Mouse (Mus musculus) embryonic facial prominence, embryonic 10.5 days (tissue): ENCODE results near the gene Sipa1l3. TPM values are rescaled to one million over a fixed set of nuclear protein-coding genes. Genes with fewer than 3 reads are reported as not detected.

Experiments used
- DNase-seq: peaks from one replicate; pipeline ENCODE4 v3.0.0-alpha.2; 2017; ENCODE audit warnings: low spot score
- H3K27ac ChIP-seq: fragments of 300-500 bp; sonication (generic); replicated peaks from 2 replicates; pipeline ENCODE4 v1.5.1; 2016; ENCODE audit warnings: mild to moderate bottlenecking
- H3K27me3 ChIP-seq: fragments of 300-500 bp; sonication (generic); replicated peaks from 2 replicates; pipeline ENCODE4 v1.6.1; 2016; ENCODE audit warnings: low read depth, mild to moderate bottlenecking; ENCODE audit not compliant: poor library complexity, severe bottlenecking
- H3K36me3 ChIP-seq: fragments of 300-500 bp; sonication (generic); replicated peaks from 2 replicates; pipeline ENCODE4 v1.6.1; 2016; ENCODE audit warnings: mild to moderate bottlenecking, moderate library complexity
- H3K4me1 ChIP-seq: fragments of 300-500 bp; sonication (generic); 2 replicates; pipeline ENCODE4 v1.6.1; 2016
- H3K4me3 ChIP-seq: fragments of 300-500 bp; sonication (generic); 2 replicates; pipeline ENCODE4 v1.5.1; 2016; ENCODE audit warnings: mild to moderate bottlenecking, moderate library complexity
- H3K9me3 ChIP-seq: fragments of 300-500 bp; sonication (generic); 2 replicates; pipeline ENCODE4 v1.6.1; 2016; ENCODE audit warnings: mild to moderate bottlenecking
- WGBS: fragments of 180-500 bp; shearing (Covaris S2); methylation state at CpG from one replicate; pipeline ENCODE4 v1.1.7; 2016; 5-methylcytosine and 5-hydroxymethylcytosine counted together
- polyA plus RNA-seq: library from polyadenylated mRNA; unstranded; fragments of >200 nt; fragmentation: Nextera tagmentation; extraction: Ambion mirVana; gene quantifications from 2 replicates; pipeline ENCODE4 v1.2.1, GENCODE M21; 2016

Sipa1l3 gene
- polyA plus RNA-seq, 1 experiment from 2014 or later: 9.2 TPM

GRCm38 (mm10) chr7:29489851-29490250 lies 28.6 kb downstream of the Sipa1l3 start:
- H3K36me3 ChIP-seq: peaks cover 8% of the 10 kb centered on the region; the same call in 1 of the 2 replicates
- DNase-seq: peak; percentile 48
- peak overlapping the region; percentile 37; the same call in 1 of the 2 replicates for H3K27ac ChIP-seq
- WGBS: 25% methylated on average over 7 of the region's 7 CpGs
- peaks cover 23% of the 10 kb centered on the region for H3K27me3 ChIP-seq
- peaks cover 43% of the 10 kb centered on the region for H3K4me1 ChIP-seq
- H3K9me3 ChIP-seq: no peaks in the 10 kb centered on the region
- H3K4me3 ChIP-seq: no peak overlapping the region

- Histone ChIP-seq H3K27ac (peak overlapping the region; percentile 37; the same call in 1 of the 2 replicates), H3K9me3 (no peaks in the 10 kb centered on the region), H3K4me3 (no peak overlapping the region), H3K27me3 (peaks cover 23% of the 10 kb centered on the region), H3K36me3 (peaks cover 3% of the 10 kb centered on the region; the same call in 1 of the 2 replicates), H3K4me1 (peaks cover 46% of the 10 kb centered on the region)
- WGBS: 19% methylated on average over 3 of the region's 3 CpGs
- DNase-seq: no peak
Observed at GRCm38 (mm10) chr7:29489364-29489763, 29.1 kb downstream of the Sipa1l3 start.

GRCm38 (mm10) chr7:29486753-29487152 lies 31.7 kb downstream of the Sipa1l3 start:
- no peak overlapping the region for H3K27ac ChIP-seq
- H3K4me3 ChIP-seq: no peak overlapping the region
- no peak for DNase-seq
- H3K4me1 ChIP-seq: peaks cover 62% of the 10 kb centered on the region
- no peaks in the 10 kb centered on the region for H3K9me3 ChIP-seq
- WGBS: 74% methylated on average over 3 of the region's 3 CpGs
- H3K27me3 ChIP-seq: peaks cover 12% of the 10 kb centered on the region
- H3K36me3 ChIP-seq: no peaks in the 10 kb centered on the region

GRCm38 (mm10) chr7:29485721-29486120 lies 32.7 kb downstream of the Sipa1l3 start:
- DNase-seq: no peak
- H3K4me3 ChIP-seq: no peak overlapping the region
- H3K27ac ChIP-seq: no peak overlapping the region
- H3K4me1 ChIP-seq: peaks cover 67% of the 10 kb centered on the region
- H3K9me3 ChIP-seq: no peaks in the 10 kb centered on the region
- no peaks in the 10 kb centered on the region for H3K36me3 ChIP-seq
- WGBS: 65% methylated on average over 2 of the region's 2 CpGs
- H3K27me3 ChIP-seq: peaks cover 12% of the 10 kb centered on the region

GRCm38 (mm10) chr7:29483556-29483955 lies 34.9 kb downstream of the Sipa1l3 start:
- 75% methylated on average over 4 of the region's 4 CpGs for WGBS
- Histone ChIP-seq H3K4me1 (peaks cover 52% of the 10 kb centered on the region), H3K9me3 (no peaks in the 10 kb centered on the region), H3K27me3 (peaks cover 8% of the 10 kb centered on the region), H3K4me3 (no peak overlapping the region), H3K27ac (peak overlapping the region; percentile 62; the same call in 1 of the 2 replicates), H3K36me3 (no peaks in the 10 kb centered on the region)
- DNase-seq: no peak

- Histone ChIP-seq H3K9me3 (no peaks in the 10 kb centered on the region), H3K4me3 (peak overlapping the region; percentile 12; the same call in 1 of the 2 replicates), H3K4me1 (peaks cover 45% of the 10 kb centered on the region), H3K27me3 (no peaks in the 10 kb centered on the region), H3K27ac (peak overlapping the region; percentile 65), H3K36me3 (no peaks in the 10 kb centered on the region)
- 49% methylated on average over 15 of the region's 15 CpGs for WGBS
- DNase-seq: peak; percentile 63
Observed at GRCm38 (mm10) chr7:29481345-29482155, 36.9 kb downstream of the Sipa1l3 start.

- DNase-seq: no peak
- H3K27me3 ChIP-seq: no peaks in the 10 kb centered on the region
- H3K9me3 ChIP-seq: no peaks in the 10 kb centered on the region
- no peaks in the 10 kb centered on the region for H3K36me3 ChIP-seq
- H3K4me3 ChIP-seq: peak overlapping the region; percentile 12; the same call in 1 of the 2 replicates
- H3K27ac ChIP-seq: peak overlapping the region; percentile 65
- peaks cover 43% of the 10 kb centered on the region for H3K4me1 ChIP-seq
- 92% methylated on average over 16 of the region's 16 CpGs for WGBS
Observed at GRCm38 (mm10) chr7:29480590-29481344, 37.7 kb downstream of the Sipa1l3 start.

- Histone ChIP-seq H3K9me3 (no peaks in the 10 kb centered on the region), H3K4me3 (no peak overlapping the region), H3K27ac (0 out of 2 replicates have a peak overlapping the region, but pooled peaks have one; percentile 65), H3K27me3 (no peaks in the 10 kb centered on the region), H3K36me3 (no peaks in the 10 kb centered on the region), H3K4me1 (peaks cover 39% of the 10 kb centered on the region)
- WGBS: 83% methylated on average over 4 of the region's 4 CpGs
- no peak for DNase-seq
Observed at GRCm38 (mm10) chr7:29480183-29480582, 38.3 kb downstream of the Sipa1l3 start.

GRCm38 (mm10) chr7:29475005-29475404 lies 43.4 kb downstream of the Sipa1l3 start:
- Histone ChIP-seq H3K4me1 (peaks cover 14% of the 10 kb centered on the region), H3K27ac (no peak overlapping the region), H3K4me3 (no peak overlapping the region), H3K9me3 (no peaks in the 10 kb centered on the region), H3K27me3 (no peaks in the 10 kb centered on the region), H3K36me3 (no peaks in the 10 kb centered on the region)
- 93% methylated on average over 7 of the region's 7 CpGs for WGBS
- DNase-seq: no peak

GRCm38 (mm10) chr7:29471309-29471708 lies 47.1 kb downstream of the Sipa1l3 start:
- Histone ChIP-seq H3K4me1 (peaks cover 30% of the 10 kb centered on the region), H3K27ac (no peak overlapping the region), H3K27me3 (no peaks in the 10 kb centered on the region), H3K4me3 (no peak overlapping the region), H3K9me3 (no peaks in the 10 kb centered on the region), H3K36me3 (no peaks in the 10 kb centered on the region)
- WGBS: 78% methylated on average over 7 of the region's 7 CpGs
- DNase-seq: no peak

- Histone ChIP-seq H3K27me3 (no peaks in the 10 kb centered on the region), H3K27ac (no peak overlapping the region), H3K4me3 (no peak overlapping the region), H3K4me1 (peaks cover 33% of the 10 kb centered on the region), H3K36me3 (no peaks in the 10 kb centered on the region), H3K9me3 (no peaks in the 10 kb centered on the region)
- 78% methylated on average over 7 of the region's 7 CpGs for WGBS
- no peak for DNase-seq
Observed at GRCm38 (mm10) chr7:29469602-29470344, 48.7 kb downstream of the Sipa1l3 start.

GRCm38 (mm10) chr7:29468593-29468992 lies 49.8 kb downstream of the Sipa1l3 start:
- DNase-seq: no peak
- Histone ChIP-seq H3K27me3 (no peaks in the 10 kb centered on the region), H3K4me1 (peaks cover 33% of the 10 kb centered on the region), H3K4me3 (no peak overlapping the region), H3K9me3 (no peaks in the 10 kb centered on the region), H3K36me3 (no peaks in the 10 kb centered on the region), H3K27ac (no peak overlapping the region)
- WGBS: 90% methylated on average over 5 of the region's 5 CpGs
